Mouse (Mus musculus): Measurements from ENCODE around the gene Ces5a. TPM values are rescaled to one million over a fixed set of nuclear protein-coding genes. Genes with fewer than 3 reads are reported as not detected.

The Ces5a gene
- total RNA-seq (2012; rRNA removed) = not detected in 2 replicates
- not detected for polyA plus RNA-seq (2012; ENCODE audit: insufficient read depth in 1 of 2, insufficient read length in 2 of 2, low read depth in 1 of 2, low replicate concordance in 2 of 2, missing spikeins in 1 of 2)

- DNase-seq (ENCODE audit: low read depth, low spot score) = no peak
- Histone ChIP-seq H3K27ac (ENCODE audit: control insufficient read depth, low read depth, low read length) (no peak within 1 kb of the TSS), H3K4me1 (ENCODE audit: control insufficient read depth in 1 of 2, insufficient read depth in 2 of 2, low read length in 2 of 2) (no peaks in the 10 kb centered on the region), H3K79me2 (ENCODE audit: control insufficient read depth, insufficient read depth, low read length, poor library complexity) (no peaks in the 10 kb centered on the region), H3K9me3 (replicated peaks; ENCODE audit: insufficient read depth, low read length) (no peaks in the 10 kb centered on the region), H3K4me3 (ENCODE audit: control insufficient read depth in 1 of 2, insufficient read depth in 1 of 2, low read depth in 2 of 2, low read length in 2 of 2) (no peak within 1 kb of the TSS), H3K9ac (ENCODE audit: control insufficient read depth, low read depth, low read length, poor library complexity, severe bottlenecking) (no peak within 1 kb of the TSS), H3K27me3 (ENCODE audit: control insufficient read depth in 1 of 2, insufficient read depth in 2 of 2, low read length in 2 of 2) (no peaks in the 10 kb centered on the region), H3K36me3 (ENCODE audit: control insufficient read depth in 1 of 2, insufficient read depth in 2 of 2, low read length in 2 of 2) (no peaks in the 10 kb centered on the region)
- TF ChIP-seq MYC (IDR thresholded peaks at IDR 0.05; ENCODE audit: low read depth, low read length) = no peak
- no peak for TF ChIP-seq USF1 (IDR thresholded peaks at IDR 0.05; ENCODE audit: low read depth, low read length)
- TF ChIP-seq ZMIZ1 (IDR thresholded peaks at IDR 0.05; ENCODE audit: low read depth, low read length) = no peak
- TF ChIP-seq TBP (IDR thresholded peaks at IDR 0.05; ENCODE audit: low read depth, low read length) = no peak
Measured at GRCm38 (mm10) chr8:93535730-93536129, at the start of gene Ces5a. TSS of gene Ces5a (minus strand) at chr8:93535830.

- Histone ChIP-seq H3K9ac (ENCODE audit: control insufficient read depth, low read depth, low read length, poor library complexity, severe bottlenecking) (no peak overlapping the region), H3K27me3 (ENCODE audit: control insufficient read depth in 1 of 2, insufficient read depth in 2 of 2, low read length in 2 of 2) (no peaks in the 10 kb centered on the region), H3K79me2 (ENCODE audit: control insufficient read depth, insufficient read depth, low read length, poor library complexity) (no peaks in the 10 kb centered on the region), H3K9me3 (replicated peaks; ENCODE audit: insufficient read depth, low read length) (no peaks in the 10 kb centered on the region), H3K36me3 (ENCODE audit: control insufficient read depth in 1 of 2, insufficient read depth in 2 of 2, low read length in 2 of 2) (no peaks in the 10 kb centered on the region), H3K4me3 (ENCODE audit: control insufficient read depth in 1 of 2, insufficient read depth in 1 of 2, low read depth in 2 of 2, low read length in 2 of 2) (no peak overlapping the region), H3K4me1 (ENCODE audit: control insufficient read depth in 1 of 2, insufficient read depth in 2 of 2, low read length in 2 of 2) (no peaks in the 10 kb centered on the region), H3K27ac (ENCODE audit: control insufficient read depth, low read depth, low read length) (no peak overlapping the region)
- no peak for DNase-seq (ENCODE audit: low read depth, low spot score)
- TF ChIP-seq ZKSCAN1 (IDR thresholded peaks at IDR 0.05; ENCODE audit: low read depth, low read length) (no peak), JUND (IDR thresholded peaks at IDR 0.05; ENCODE audit: low read depth, low read length) (no peak), MYB (IDR thresholded peaks at IDR 0.05; ENCODE audit: low read depth, low read length) (no peak), MYC (IDR thresholded peaks at IDR 0.05; ENCODE audit: low read depth, low read length) (no peak)
Measured at GRCm38 (mm10) chr8:93572841-93573240, 37.2 kb upstream of the Ces5a start.

- Histone ChIP-seq H3K79me2 (ENCODE audit: control insufficient read depth, insufficient read depth, low read length, poor library complexity) (no peaks in the 10 kb centered on the region), H3K36me3 (ENCODE audit: control insufficient read depth in 1 of 2, insufficient read depth in 2 of 2, low read length in 2 of 2) (no peaks in the 10 kb centered on the region), H3K27me3 (ENCODE audit: control insufficient read depth in 1 of 2, insufficient read depth in 2 of 2, low read length in 2 of 2) (no peaks in the 10 kb centered on the region), H3K9ac (ENCODE audit: control insufficient read depth, low read depth, low read length, poor library complexity, severe bottlenecking) (no peak overlapping the region), H3K27ac (ENCODE audit: control insufficient read depth, low read depth, low read length) (no peak overlapping the region), H3K9me3 (replicated peaks; ENCODE audit: insufficient read depth, low read length) (no peaks in the 10 kb centered on the region), H3K4me1 (ENCODE audit: control insufficient read depth in 1 of 2, insufficient read depth in 2 of 2, low read length in 2 of 2) (no peaks in the 10 kb centered on the region), H3K4me3 (ENCODE audit: control insufficient read depth in 1 of 2, insufficient read depth in 1 of 2, low read depth in 2 of 2, low read length in 2 of 2) (no peak overlapping the region)
- DNase-seq (ENCODE audit: low read depth, low spot score) = no peak
- TF ChIP-seq MEF2A (IDR thresholded peaks at IDR 0.05; ENCODE audit: extremely low read depth, insufficient replicate concordance, low read depth, low read length, poor library complexity, severe bottlenecking) (no peak), MYC (IDR thresholded peaks at IDR 0.05; ENCODE audit: low read depth, low read length) (no peak), POLR2AphosphoS5 (IDR thresholded peaks at IDR 0.05; ENCODE audit: borderline replicate concordance, low read depth, low read length) (no peak), BHLHE40 (IDR thresholded peaks at IDR 0.05; ENCODE audit: borderline replicate concordance, low read depth, low read length) (no peak), CTCF (IDR thresholded peaks at IDR 0.05 in 2 of 3, conservative IDR thresholded peaks at IDR 0.05 in 1 of 3; ENCODE audit: control insufficient read depth in 1 of 3, insufficient read depth in 1 of 3, low read depth in 2 of 3, low read length in 3 of 3, poor library complexity in 1 of 3, severe bottlenecking in 1 of 3) (no peak), E2F4 (IDR thresholded peaks at IDR 0.05; ENCODE audit: borderline replicate concordance, low read depth, low read length) (no peak)
Measured at GRCm38 (mm10) chr8:93572095-93572501, 36.5 kb upstream of the Ces5a start.
